Mouse (Mus musculus) fat pad, adult 2 months (tissue): ENCODE measurements at regions not wholly inside any gene's neighbourhood (a gene's known extent, or its start where the extent isn't known, plus 50 kb on each side); places are given as distances from the start of the nearest gene placed in this dataset.

Source experiments
- DNase-seq: peaks from one replicate; pipeline ENCODE4 v3.0.0-alpha.2; 2011; ENCODE audit warnings: low read depth, low spot score; ENCODE audit errors: extremely low read depth

DNA sequence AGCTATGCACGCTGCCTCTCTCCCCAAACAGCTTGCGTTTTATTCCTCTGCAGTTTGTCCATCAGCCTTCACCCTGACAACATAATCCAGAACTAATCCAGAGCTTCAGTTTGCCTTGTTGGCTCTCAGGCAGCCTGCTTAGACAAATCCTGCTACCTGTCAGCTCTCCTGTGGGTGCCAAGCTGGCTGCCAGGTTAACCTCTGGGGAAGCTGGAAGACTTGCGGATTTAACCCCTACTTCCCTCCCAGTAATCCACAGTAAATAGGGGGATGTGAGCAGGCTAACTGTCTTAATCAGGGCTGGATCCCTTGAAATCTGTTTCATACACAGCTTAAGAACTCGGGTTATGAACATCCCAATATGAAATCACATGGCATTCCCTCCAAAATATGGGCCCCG is 334.3 kb upstream of the Fam241a start:
- no peak for DNase-seq

GRCm38 (mm10) chr3:128226930-128227585 is 330.9 kb upstream of the Fam241a start:
- DNase-seq = no peak

DNA sequence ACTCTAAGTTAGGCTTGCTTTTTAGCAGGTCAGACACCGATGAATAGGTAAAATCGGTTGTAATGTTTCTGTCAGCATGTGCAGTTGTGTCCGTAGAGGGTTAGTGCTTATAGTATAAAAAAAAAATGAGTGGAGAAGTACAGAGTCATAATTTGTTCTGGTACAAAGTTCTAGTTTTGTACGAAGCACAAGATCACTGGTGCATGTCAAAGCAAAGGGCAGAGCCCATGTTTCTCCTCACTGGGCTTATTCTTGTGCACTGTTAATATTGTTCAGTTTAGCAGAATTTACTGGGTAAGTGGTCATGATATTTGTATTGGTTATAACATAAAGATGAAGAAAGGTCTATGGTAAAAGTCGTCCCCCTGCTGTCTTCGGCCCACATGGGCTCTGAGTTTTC is 330.4 kb upstream of the Fam241a start:
- no peak for DNase-seq

DNA sequence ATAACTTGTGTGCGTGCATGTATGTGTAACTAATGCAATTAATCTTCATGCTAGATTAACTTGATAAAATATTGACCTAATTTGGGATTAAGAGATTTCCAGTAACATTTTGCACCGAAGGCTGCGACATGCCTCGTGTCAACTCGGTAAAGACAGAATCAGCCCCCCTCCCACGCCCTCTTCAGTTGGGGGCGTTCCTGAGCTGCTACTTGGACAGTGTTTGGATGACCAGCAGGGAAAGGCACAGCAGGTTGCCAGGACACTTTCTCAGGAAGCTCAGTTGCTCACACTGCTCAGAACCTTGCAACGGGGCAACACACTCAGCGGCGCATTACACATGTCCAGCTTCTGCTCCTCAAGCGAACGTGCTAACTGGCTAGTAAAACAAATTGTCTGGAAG is 326.2 kb upstream of the Fam241a start:
- DNase-seq = no peak

GRCm38 (mm10) chr3:128221625-128222024 is 325.5 kb upstream of the Fam241a start:
- no peak for DNase-seq

- DNase-seq = no peak
Measured at GRCm38 (mm10) chr3:128220776-128221550, 324.8 kb upstream of the Fam241a start.

GRCm38 (mm10) chr3:128217765-128218415 is 321.8 kb upstream of the Fam241a start:
- peak; percentile 91 for DNase-seq

- peak; percentile 97 for DNase-seq
Measured at GRCm38 (mm10) chr3:128212256-128212655, 316.1 kb upstream of the Fam241a start.

DNA sequence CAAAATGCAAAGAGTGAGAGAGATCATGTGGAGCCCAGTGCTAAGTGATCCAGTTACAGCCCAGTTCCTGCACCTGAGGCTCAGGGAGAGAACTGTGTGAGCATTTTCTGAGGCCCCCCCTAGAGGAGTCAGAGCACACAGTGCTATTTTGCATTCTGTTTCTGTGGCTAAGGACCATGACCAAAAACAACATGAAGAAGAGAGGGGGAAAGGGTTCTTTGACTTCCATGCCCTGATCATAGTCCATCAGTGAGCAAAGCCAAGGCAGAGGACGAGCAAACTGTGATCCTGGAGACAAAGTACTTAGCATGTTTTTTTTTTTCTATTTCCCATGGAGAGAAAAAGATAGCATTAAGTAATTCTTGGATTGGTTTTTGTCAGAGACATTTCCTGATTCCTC is 314.5 kb upstream of the Fam241a start:
- DNase-seq = no peak

DNA sequence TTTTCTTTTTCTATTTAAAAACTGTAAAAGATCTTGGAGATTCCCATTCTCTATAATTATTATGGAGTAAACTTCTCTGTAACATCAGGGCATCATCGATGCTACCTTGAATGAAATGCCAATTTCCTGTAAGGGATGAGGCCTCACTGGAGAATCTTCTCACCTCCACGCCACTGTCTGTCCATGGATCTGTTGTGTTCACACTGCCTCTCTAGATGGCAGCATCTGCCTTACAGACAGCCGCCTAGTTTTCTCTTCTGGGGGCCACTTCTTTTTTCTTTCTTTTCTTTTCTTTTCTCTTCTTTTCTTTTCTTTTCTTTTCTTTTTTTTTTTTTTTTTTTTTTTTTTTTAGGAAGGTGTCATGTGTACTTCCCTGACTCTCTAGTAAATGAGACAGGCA is 310.8 kb upstream of the Fam241a start:
- DNase-seq = no peak

- DNase-seq = no peak
Measured at GRCm38 (mm10) chr3:128206483-128206882, 310.4 kb upstream of the Fam241a start.

DNA sequence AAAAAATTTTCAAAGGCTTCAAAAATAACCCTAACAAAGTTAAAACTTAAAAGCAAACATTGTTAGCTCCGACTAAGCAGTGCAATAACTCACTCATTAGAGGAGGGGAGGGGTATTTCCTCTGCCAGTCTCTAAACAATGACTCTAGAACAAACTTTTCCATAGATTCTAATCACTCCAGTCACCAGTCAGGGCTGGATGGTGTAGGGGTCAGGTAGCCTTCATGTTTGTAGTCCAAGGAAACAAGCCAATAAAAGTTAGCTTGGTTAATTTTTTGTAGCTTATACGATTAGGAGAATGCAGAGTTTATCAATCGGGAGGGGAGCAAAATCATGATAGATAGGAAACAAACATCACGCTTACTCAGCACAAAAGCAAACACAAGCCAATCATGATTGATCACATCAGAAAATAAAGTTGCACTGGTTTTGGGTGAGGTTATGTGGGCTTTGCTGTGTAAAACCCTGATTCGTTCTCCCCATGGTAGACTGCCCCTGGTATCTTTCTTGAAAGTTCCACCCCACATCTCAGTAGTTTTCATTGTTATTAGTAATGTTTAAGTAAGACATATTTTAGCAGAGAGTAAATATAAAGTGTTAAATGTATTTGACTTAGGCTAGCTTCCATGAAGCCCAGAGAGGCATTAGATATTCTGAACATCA is 304.6 kb upstream of the Fam241a start:
- no peak for DNase-seq

DNA sequence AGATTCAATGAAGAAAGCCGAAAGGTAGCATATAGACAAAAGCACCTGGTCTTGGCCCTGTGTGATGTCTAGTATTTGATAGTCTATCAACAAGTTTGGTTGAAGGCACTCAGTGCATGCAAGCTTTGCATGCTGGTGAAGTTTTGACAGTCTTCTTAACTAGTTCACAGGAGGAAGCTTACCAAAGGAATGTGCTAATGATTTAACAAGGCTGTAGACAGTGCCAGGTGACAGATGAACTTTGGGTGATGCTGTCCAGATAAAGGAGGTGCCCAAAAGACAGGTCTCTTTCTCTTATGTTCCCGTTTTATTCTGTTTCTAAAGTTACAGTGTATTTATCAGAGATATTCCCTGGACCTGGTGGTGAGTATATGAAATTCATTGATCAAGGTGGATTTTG is 303.3 kb upstream of the Fam241a start:
- DNase-seq = no peak

- no peak for DNase-seq
Measured at GRCm38 (mm10) chr3:128192046-128192800, 296.1 kb upstream of the Fam241a start.

- DNase-seq = no peak
Measured at GRCm38 (mm10) chr3:128187330-128188044, 291.4 kb upstream of the Fam241a start.

DNA sequence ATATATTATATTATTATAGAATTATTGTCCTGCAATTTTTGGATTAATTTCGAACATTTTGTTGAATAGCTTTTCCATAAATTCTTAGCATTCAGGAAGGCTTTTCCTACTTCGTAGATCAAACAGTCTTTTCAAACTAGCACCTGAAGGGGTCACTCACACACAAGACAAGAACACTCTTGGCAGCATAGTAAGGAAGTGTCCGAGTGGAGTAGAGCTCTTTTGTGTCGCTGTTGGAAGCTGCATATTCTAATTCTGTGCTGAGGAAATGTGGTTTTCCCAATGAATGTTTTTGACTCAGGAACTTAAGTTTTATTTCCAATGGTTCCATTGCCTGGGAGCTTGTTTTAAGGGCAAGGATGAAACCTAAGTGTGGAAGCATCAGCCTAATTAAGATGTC is 290.2 kb upstream of the Fam241a start:
- DNase-seq = no peak

DNA sequence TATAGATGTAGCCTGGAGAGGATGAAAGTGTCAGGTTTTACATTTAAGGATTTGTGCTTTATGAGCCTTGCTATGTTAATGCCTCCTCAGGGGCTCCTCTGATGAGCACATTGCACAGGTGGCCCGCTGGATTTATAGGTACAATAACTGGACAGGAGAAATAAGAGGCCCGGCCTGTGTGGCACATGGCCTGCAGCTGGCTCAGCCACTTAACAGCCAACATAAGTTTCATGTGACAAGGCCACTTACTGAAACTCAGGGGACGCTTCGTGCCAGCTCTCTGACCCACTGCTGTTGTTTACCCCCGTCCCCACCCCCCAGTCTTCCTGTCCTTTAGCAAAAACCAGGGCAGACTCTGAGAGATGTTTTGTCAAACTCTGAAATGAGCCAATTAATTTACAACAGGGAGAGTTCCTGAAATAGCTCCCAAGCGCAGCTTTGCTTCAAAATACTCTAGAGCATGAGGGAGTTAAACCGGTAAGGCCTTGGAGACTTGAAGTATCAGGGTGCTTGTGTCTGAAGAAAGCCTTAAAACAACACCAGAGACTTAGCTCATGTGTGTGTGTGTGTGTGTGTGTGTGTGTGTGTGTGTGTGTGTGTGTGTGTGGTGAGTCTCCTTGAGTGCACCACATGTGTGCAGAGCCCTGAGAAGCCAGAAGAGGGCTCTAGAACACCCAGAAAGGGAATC is 285.2 kb upstream of the Fam241a start:
- no peak for DNase-seq

DNA sequence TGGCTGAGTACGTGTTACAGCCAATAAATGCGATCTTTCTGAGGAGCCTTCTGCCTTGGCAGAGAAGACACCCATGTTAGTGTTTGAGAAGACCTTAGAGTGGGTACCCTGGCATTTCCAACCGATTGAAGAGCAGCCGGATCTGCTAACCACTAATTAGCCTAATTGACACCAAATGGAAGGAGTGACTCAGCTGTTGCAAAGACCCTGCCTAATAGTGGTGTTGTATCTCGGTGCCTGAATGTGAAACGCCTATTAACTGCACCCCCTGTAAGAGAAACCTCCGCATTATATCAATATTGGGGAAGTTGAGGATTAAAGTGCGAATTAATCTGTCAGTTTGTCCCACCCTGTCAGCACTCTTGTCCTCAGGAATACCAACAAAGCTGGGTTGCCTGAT is 253.1 kb upstream of the Fam241a start:
- no peak for DNase-seq

- no peak for DNase-seq
Measured at GRCm38 (mm10) chr3:128145329-128145728, 249.2 kb upstream of the Fam241a start.

- no peak for DNase-seq
Measured at GRCm38 (mm10) chr3:128127836-128128235, 231.7 kb upstream of the Fam241a start.
